13 mouse cellular contexts compared by ENCODE assay signal in genomic region chr1:167386466-167386865, GRCm38 (mm10).
"Had no signal": no experiment of that assay in that cellular context is flagged by ENCODE, and none has a peak within 500 bp of the region (broad histone marks: within the 10 kb centered on the region; RNA-seq: fewer than 3 reads in every experiment).

No protein-coding gene starts in this region.

- H3K9me3 ChIP-seq: intestine, embryonic 15.5 days; limb, embryonic 10.5 days; megakaryocyte, embryonic 14.5 days; midbrain, embryonic 13.5 days had no signal

- DNase-seq: kidney, adult 8-10 months; kidney, postnatal 25 days; lung, embryonic 14.5 days; lung, postnatal 14 days; right cerebral cortex, postnatal 4 days; spleen, adult 18-20 months; thymus, postnatal 4 days had no signal

- ATAC-seq: intestine, embryonic 15.5 days; midbrain, embryonic 13.5 days had no signal

- H3K36me3 ChIP-seq: intestine, embryonic 15.5 days; limb, embryonic 10.5 days; midbrain, embryonic 13.5 days had no signal

- H3K27ac ChIP-seq: left cerebral cortex, adult 2 months; limb, embryonic 10.5 days; macrophage; midbrain, embryonic 13.5 days had no signal

- H3K4me2 ChIP-seq: intestine, embryonic 15.5 days; lung, embryonic 14.5 days; midbrain, embryonic 13.5 days had no signal

- H3K4me3 ChIP-seq: intestine, embryonic 15.5 days; left cerebral cortex, adult 2 months; limb, embryonic 10.5 days; megakaryocyte, embryonic 14.5 days; midbrain, embryonic 13.5 days had no signal

- H3K9ac ChIP-seq: intestine, embryonic 15.5 days; lung, embryonic 14.5 days; midbrain, embryonic 13.5 days had no signal

- H3K27me3 ChIP-seq: intestine, embryonic 15.5 days had no signal
